Mouse (Mus musculus): ENCODE data around the gene Plxdc1. TPM values are rescaled to one million over a fixed set of nuclear protein-coding genes. Genes with fewer than 3 reads are reported as not detected.

Gene Plxdc1
- 0.47 and 0.77 TPM in 2 replicates for polyA plus RNA-seq (2014; fragmentation: Nextera tagmentation; extraction: Ambion mirVana)

GRCm38 (mm10) chr11:97985727-97986677 lies at the start of gene Plxdc1:
TSS of gene Plxdc1 (minus strand) at chr11:97986444.
- DNase-seq (ENCODE audit: low spot score) (no peak), ATAC-seq (replicated peaks; ENCODE audit: low FRiP score) (no peak)
- Histone ChIP-seq H3K36me3 (ENCODE audit: control insufficient read depth, insufficient read depth, low read length) (no peaks in the 10 kb centered on the region), H3K4me3 (ENCODE audit: low read depth, low read length) (peak within 1 kb of the TSS; percentile 90), H3K9me3 (ENCODE audit: control insufficient read depth, low read length) (no peaks in the 10 kb centered on the region), H3K9ac (ENCODE audit: low read depth, low read length) (0 out of 2 replicates have a peak within 1 kb of the TSS, but pooled peaks have one; percentile 40), H3K4me2 (peak within 1 kb of the TSS; percentile 86), H3K27ac (ENCODE audit: low read depth, low read length) (no peak within 1 kb of the TSS), H3K27me3 (replicated peaks; ENCODE audit: control insufficient read depth, insufficient read depth, low read length) (peaks cover 40% of the 10 kb centered on the region), H3K4me1 (replicated peaks; ENCODE audit: control insufficient read depth, insufficient read depth, low read length) (peaks cover 20% of the 10 kb centered on the region)
- WGBS, result 4% methylated on average over 72 of the region's 74 CpGs

- Histone ChIP-seq H3K9ac (ENCODE audit: low read depth, low read length) (no peak overlapping the region), H3K9me3 (ENCODE audit: control insufficient read depth, low read length) (no peaks in the 10 kb centered on the region), H3K27me3 (replicated peaks; ENCODE audit: control insufficient read depth, insufficient read depth, low read length) (peaks cover 34% of the 10 kb centered on the region), H3K4me3 (ENCODE audit: low read depth, low read length) (peak overlapping the region; percentile 43), H3K36me3 (ENCODE audit: control insufficient read depth, insufficient read depth, low read length) (no peaks in the 10 kb centered on the region), H3K27ac (ENCODE audit: low read depth, low read length) (no peak overlapping the region), H3K4me1 (replicated peaks; ENCODE audit: control insufficient read depth, insufficient read depth, low read length) (peaks cover 6% of the 10 kb centered on the region), H3K4me2 (peak overlapping the region; percentile 74)
- no peak for DNase-seq (ENCODE audit: low spot score)
- 2% methylated on average over 25 of the region's 27 CpGs for WGBS
- no peak for ATAC-seq (replicated peaks; ENCODE audit: low FRiP score)
Measured at GRCm38 (mm10) chr11:98035977-98036377, 49.7 kb upstream of the Plxdc1 start.

- no peak overlapping the region for H3K4me3 ChIP-seq (ENCODE audit: low read depth, low read length)
- no peaks in the 10 kb centered on the region for H3K9me3 ChIP-seq (ENCODE audit: control insufficient read depth, low read length)
- peaks cover 6% of the 10 kb centered on the region for H3K36me3 ChIP-seq (ENCODE audit: control insufficient read depth, insufficient read depth, low read length)
- WGBS, result 46% methylated on average over 4 of the region's 4 CpGs
- ATAC-seq (replicated peaks; ENCODE audit: low FRiP score) (no peak), DNase-seq (ENCODE audit: low spot score) (no peak)
- peaks cover 6% of the 10 kb centered on the region for H3K4me1 ChIP-seq (replicated peaks; ENCODE audit: control insufficient read depth, insufficient read depth, low read length)
- peaks cover 34% of the 10 kb centered on the region for H3K27me3 ChIP-seq (replicated peaks; ENCODE audit: control insufficient read depth, insufficient read depth, low read length)
- H3K27ac ChIP-seq (ENCODE audit: low read depth, low read length), result no peak overlapping the region
- H3K4me2 ChIP-seq, result no peak overlapping the region
- H3K9ac ChIP-seq (ENCODE audit: low read depth, low read length), result no peak overlapping the region
Measured at GRCm38 (mm10) chr11:98034840-98035239, 48.6 kb upstream of the Plxdc1 start.

GRCm38 (mm10) chr11:98034061-98034460 lies 47.8 kb upstream of the Plxdc1 start:
- Histone ChIP-seq H3K27me3 (replicated peaks; ENCODE audit: control insufficient read depth, insufficient read depth, low read length) (peaks cover 34% of the 10 kb centered on the region), H3K4me2 (no peak overlapping the region), H3K27ac (ENCODE audit: low read depth, low read length) (no peak overlapping the region), H3K4me3 (ENCODE audit: low read depth, low read length) (no peak overlapping the region), H3K9ac (ENCODE audit: low read depth, low read length) (no peak overlapping the region), H3K4me1 (replicated peaks; ENCODE audit: control insufficient read depth, insufficient read depth, low read length) (peaks cover 6% of the 10 kb centered on the region), H3K36me3 (ENCODE audit: control insufficient read depth, insufficient read depth, low read length) (peaks cover 12% of the 10 kb centered on the region), H3K9me3 (ENCODE audit: control insufficient read depth, low read length) (no peaks in the 10 kb centered on the region)
- ATAC-seq (replicated peaks; ENCODE audit: low FRiP score) (no peak), DNase-seq (ENCODE audit: low spot score) (no peak)
- WGBS, result 78% methylated on average over 5 of the region's 5 CpGs

- Histone ChIP-seq H3K4me2 (no peak overlapping the region), H3K4me1 (replicated peaks; ENCODE audit: control insufficient read depth, insufficient read depth, low read length) (peaks cover 8% of the 10 kb centered on the region), H3K27ac (ENCODE audit: low read depth, low read length) (no peak overlapping the region), H3K36me3 (ENCODE audit: control insufficient read depth, insufficient read depth, low read length) (peaks cover 23% of the 10 kb centered on the region), H3K27me3 (replicated peaks; ENCODE audit: control insufficient read depth, insufficient read depth, low read length) (peaks cover 17% of the 10 kb centered on the region), H3K9ac (ENCODE audit: low read depth, low read length) (no peak overlapping the region), H3K9me3 (ENCODE audit: control insufficient read depth, low read length) (no peaks in the 10 kb centered on the region), H3K4me3 (ENCODE audit: low read depth, low read length) (no peak overlapping the region)
- DNase-seq (ENCODE audit: low spot score) (peak; percentile 72), ATAC-seq (replicated peaks; ENCODE audit: low FRiP score) (no peak; the same call in 1 of the 2 replicates)
- 16% methylated on average over 5 of the region's 5 CpGs for WGBS
Measured at GRCm38 (mm10) chr11:98031443-98031770, 45.2 kb upstream of the Plxdc1 start.

- no peak overlapping the region for H3K9ac ChIP-seq (ENCODE audit: low read depth, low read length)
- no peak overlapping the region for H3K4me2 ChIP-seq
- H3K4me3 ChIP-seq (ENCODE audit: low read depth, low read length), result no peak overlapping the region
- H3K9me3 ChIP-seq (ENCODE audit: control insufficient read depth, low read length), result no peaks in the 10 kb centered on the region
- no peak for DNase-seq (ENCODE audit: low spot score)
- H3K36me3 ChIP-seq (ENCODE audit: control insufficient read depth, insufficient read depth, low read length), result peaks cover 23% of the 10 kb centered on the region
- peaks cover 11% of the 10 kb centered on the region for H3K27me3 ChIP-seq (replicated peaks; ENCODE audit: control insufficient read depth, insufficient read depth, low read length)
- peaks cover 6% of the 10 kb centered on the region for H3K4me1 ChIP-seq (replicated peaks; ENCODE audit: control insufficient read depth, insufficient read depth, low read length)
- WGBS, result 56% methylated on average over 5 of the region's 5 CpGs
- ATAC-seq (replicated peaks; ENCODE audit: low FRiP score), result peak; percentile 18; the same call in 1 of the 2 replicates
- H3K27ac ChIP-seq (ENCODE audit: low read depth, low read length), result no peak overlapping the region
Measured at GRCm38 (mm10) chr11:98030701-98031442, 44.6 kb upstream of the Plxdc1 start.

GRCm38 (mm10) chr11:98027785-98028184 lies 41.5 kb upstream of the Plxdc1 start:
- DNase-seq (ENCODE audit: low spot score) (no peak), ATAC-seq (replicated peaks; ENCODE audit: low FRiP score) (no peak)
- peak overlapping the region; percentile 99 for H3K4me3 ChIP-seq (ENCODE audit: low read depth, low read length)
- H3K27ac ChIP-seq (ENCODE audit: low read depth, low read length), result peak overlapping the region; percentile 93
- peaks cover 16% of the 10 kb centered on the region for H3K4me1 ChIP-seq (replicated peaks; ENCODE audit: control insufficient read depth, insufficient read depth, low read length)
- no peaks in the 10 kb centered on the region for H3K27me3 ChIP-seq (replicated peaks; ENCODE audit: control insufficient read depth, insufficient read depth, low read length)
- 13% methylated on average over 7 of the region's 7 CpGs for WGBS
- peaks cover 23% of the 10 kb centered on the region for H3K36me3 ChIP-seq (ENCODE audit: control insufficient read depth, insufficient read depth, low read length)
- peak overlapping the region; percentile 100 for H3K9ac ChIP-seq (ENCODE audit: low read depth, low read length)
- H3K9me3 ChIP-seq (ENCODE audit: control insufficient read depth, low read length), result no peaks in the 10 kb centered on the region
- H3K4me2 ChIP-seq, result peak overlapping the region; percentile 84

GRCm38 (mm10) chr11:98027297-98027688 lies 41.0 kb upstream of the Plxdc1 start:
- no peaks in the 10 kb centered on the region for H3K27me3 ChIP-seq (replicated peaks; ENCODE audit: control insufficient read depth, insufficient read depth, low read length)
- under 1% methylated on average over 18 of the region's 18 CpGs for WGBS
- DNase-seq (ENCODE audit: low spot score), result no peak

More at GRCm38 (mm10) chr11:98027297-98027688, 41.0 kb upstream of the Plxdc1 start:
- peak overlapping the region; percentile 93 for H3K27ac ChIP-seq (ENCODE audit: low read depth, low read length)
- peaks cover 16% of the 10 kb centered on the region for H3K4me1 ChIP-seq (replicated peaks; ENCODE audit: control insufficient read depth, insufficient read depth, low read length)
- no peaks in the 10 kb centered on the region for H3K9me3 ChIP-seq (ENCODE audit: control insufficient read depth, low read length)
- peak; percentile 9; the same call in 1 of the 2 replicates for ATAC-seq (replicated peaks; ENCODE audit: low FRiP score)
- H3K4me3 ChIP-seq (ENCODE audit: low read depth, low read length), result peak overlapping the region; percentile 99
- peaks cover 23% of the 10 kb centered on the region for H3K36me3 ChIP-seq (ENCODE audit: control insufficient read depth, insufficient read depth, low read length)
- peak overlapping the region; percentile 100 for H3K9ac ChIP-seq (ENCODE audit: low read depth, low read length)
- peak overlapping the region; percentile 84 for H3K4me2 ChIP-seq

All from liver, embryonic 11.5 days (tissue).